Mouse (Mus musculus) brown adipose tissue, adult 24 weeks (tissue): ENCODE measurements around the gene Zmym3. TPM values are rescaled to one million over a fixed set of nuclear protein-coding genes. Genes with fewer than 3 reads are reported as not detected.
"Not testable (repeated sequence)": the region's sequence is repeated elsewhere in the genome, so short reads cannot be mapped to it uniquely, and the experiment has no call there.

Experiments used
- H3K27ac ChIP-seq: fragments of 200-500 bp; replicated peaks from 2 replicates; pipeline ENCODE4 v1.5.1; 2012; ENCODE audit warnings: low read depth, mild to moderate bottlenecking, low read length
- H3K4me1 ChIP-seq: fragments of 200-500 bp; 2 replicates; pipeline ENCODE4 v1.6.1; 2012; ENCODE audit warnings: low read length, mixed read lengths; ENCODE audit not compliant: control insufficient read depth, insufficient read depth, insufficient read length
- H3K4me3 ChIP-seq: fragments of 200-500 bp; 2 replicates; pipeline ENCODE4 v1.5.1; 2012; ENCODE audit warnings: low read depth, mild to moderate bottlenecking, low read length, moderate library complexity; ENCODE audit not compliant: insufficient read depth
- polyA plus RNA-seq: library from polyadenylated mRNA; stranded (reverse); fragments of >200 nt; gene quantifications from 2 replicates; pipeline ENCODE4 v1.2.4, GENCODE M21; 2012; ENCODE audit not compliant: missing spikeins, insufficient read depth, insufficient read length

Zmym3 gene
- polyA plus RNA-seq, 1 experiment = 10.2 TPM

- no peak overlapping the region for H3K4me3 ChIP-seq
- H3K4me1 ChIP-seq = no peaks in the 10 kb centered on the region; the same call in 1 of the 2 replicates
- no peak overlapping the region for H3K27ac ChIP-seq
Observed at GRCm38 (mm10) chrX:101386222-101386621, 34.4 kb downstream of the Zmym3 start.

DNA sequence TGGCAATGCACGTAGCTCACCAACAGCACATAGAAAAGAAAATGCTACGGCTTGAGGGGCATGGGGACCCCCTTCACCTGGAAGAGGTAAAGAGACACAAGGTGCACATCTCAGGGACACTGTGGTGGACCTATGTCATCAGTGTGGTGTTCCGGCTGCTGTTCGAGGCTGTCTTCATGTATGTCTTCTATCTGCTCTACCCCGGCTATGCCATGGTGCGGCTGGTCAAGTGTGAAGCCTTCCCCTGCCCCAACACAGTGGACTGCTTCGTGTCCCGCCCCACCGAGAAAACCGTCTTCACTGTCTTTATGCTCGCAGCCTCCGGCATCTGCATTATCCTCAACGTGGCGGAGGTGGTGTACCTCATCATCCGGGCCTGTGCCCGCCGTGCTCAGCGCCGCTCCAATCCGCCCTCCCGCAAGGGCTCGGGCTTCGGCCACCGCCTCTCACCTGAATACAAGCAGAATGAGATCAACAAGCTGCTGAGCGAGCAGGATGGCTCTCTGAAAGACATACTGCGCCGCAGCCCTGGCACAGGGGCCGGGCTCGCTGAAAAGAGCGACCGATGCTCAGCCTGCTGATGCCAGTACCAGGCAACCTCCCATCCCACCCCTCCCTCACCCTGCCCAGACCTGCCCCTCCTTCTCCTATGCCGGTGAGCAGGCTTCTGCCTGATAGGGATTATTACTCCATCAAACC lies 36.1 kb downstream of the Zmym3 start:
- Histone ChIP-seq H3K27ac (no peak overlapping the region), H3K4me3 (no peak overlapping the region), H3K4me1 (no peaks in the 10 kb centered on the region; the same call in 1 of the 2 replicates)

DNA sequence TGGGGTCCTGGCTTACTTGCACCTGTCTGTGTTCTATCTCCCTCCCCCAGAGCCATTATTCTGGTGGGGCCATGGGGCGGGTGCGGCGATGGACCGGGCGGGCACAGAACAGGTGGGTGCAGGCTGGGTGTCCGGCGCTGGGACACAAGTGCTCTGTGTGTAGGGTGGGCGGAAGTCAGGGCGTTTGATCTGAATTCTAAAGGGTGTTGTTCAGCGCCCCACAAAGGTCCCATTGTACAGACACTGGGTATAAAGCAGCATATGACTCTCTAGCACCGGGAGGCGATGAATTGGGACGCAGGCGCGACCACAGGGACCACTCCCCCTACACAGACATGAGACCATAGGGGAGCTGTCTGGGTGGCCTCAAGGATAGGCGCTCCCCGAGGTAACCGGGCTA lies 37.2 kb downstream of the Zmym3 start:
- Histone ChIP-seq H3K4me1 (no peaks in the 10 kb centered on the region; the same call in 1 of the 2 replicates), H3K4me3 (no peak overlapping the region), H3K27ac (no peak overlapping the region)

DNA sequence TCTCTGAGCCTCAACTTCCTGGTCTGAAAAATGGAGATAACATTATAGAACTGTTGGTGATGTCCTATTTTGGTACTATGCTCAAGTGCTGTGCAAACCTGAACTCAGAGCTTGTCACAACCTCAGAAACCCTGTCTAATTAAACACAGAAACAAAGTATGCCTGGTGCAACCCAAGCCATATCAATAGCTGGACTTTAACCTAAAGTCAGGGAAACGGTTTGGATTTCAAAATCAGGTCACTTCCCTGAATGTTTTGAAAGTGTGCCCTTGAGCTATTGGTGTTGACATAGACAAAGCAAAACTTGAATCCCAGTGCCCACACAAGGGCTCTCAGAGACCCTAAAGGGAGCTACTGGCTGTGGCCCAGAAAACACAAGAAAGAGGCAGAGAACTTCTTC lies 40.9 kb downstream of the Zmym3 start:
- Histone ChIP-seq H3K4me1 (no peaks in the 10 kb centered on the region; the same call in 1 of the 2 replicates), H3K4me3 (no peak overlapping the region), H3K27ac (no peak overlapping the region)

DNA sequence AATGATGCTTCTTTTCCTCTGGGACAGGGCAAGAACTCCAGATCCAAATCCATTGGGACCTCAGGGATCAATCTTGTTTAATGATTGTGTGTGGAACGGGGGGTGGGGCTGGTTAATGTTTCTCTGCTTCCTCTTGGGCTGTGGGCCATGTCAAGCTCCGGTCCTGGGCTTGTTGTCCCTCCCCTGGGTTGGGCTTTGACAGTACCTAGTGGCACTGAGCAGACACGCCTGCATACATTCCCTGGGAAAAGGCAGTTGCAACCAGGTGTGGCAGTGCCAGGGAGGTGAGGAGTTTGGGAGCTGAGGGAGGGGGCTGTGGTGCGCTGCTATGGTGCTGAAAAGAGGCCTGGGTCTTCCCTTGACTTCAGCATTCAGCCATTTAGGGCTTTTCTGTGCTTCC lies 43.6 kb downstream of the Zmym3 start:
- H3K4me1 ChIP-seq = no peaks in the 10 kb centered on the region
- no peak overlapping the region for H3K4me3 ChIP-seq
- H3K27ac ChIP-seq = no peak overlapping the region

DNA sequence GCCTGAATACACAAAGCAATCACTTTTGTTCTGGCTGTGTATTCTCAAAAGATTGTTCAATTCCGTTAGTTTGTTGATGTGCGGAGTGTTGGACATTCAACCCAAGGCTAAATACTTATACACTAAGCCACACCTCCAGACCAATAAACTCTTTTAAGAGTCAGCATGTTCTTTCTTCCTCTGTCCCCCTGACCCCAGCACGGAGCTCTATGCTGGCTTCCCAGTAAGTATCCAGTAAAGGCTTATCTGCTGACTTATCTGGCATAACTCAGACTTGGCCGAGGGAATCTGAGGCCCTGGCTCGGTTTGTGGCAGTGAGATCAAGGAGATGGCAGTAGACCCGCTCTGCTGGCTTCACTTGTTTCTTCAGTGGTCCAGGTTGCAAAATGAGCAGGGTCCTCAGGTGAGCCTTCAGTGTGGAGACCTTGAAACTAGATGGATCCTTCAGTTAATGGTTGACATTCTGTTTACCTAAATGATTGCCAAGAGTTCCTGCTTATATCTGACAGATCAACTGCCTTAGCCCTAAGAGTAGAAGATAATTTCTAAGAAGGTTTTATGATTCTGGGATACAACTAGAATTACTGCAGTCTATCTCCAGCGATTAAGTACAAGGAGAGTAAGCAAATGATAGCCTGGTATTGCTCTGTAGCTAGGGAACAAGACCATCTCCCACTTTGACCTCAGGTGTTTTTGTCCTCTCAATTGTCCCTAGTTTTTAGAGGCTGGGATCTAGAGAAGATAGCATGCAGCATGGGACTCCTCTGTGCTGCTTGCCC lies 44.3 kb downstream of the Zmym3 start, which contains the start of gene Gjb1:
Gene Gjb1, plus strand, starts transcription at position 189 of the 779 bp plus-strand sequence.
- Histone ChIP-seq H3K27ac (no peak within 1 kb of the TSS), H3K4me3 (no peak within 1 kb of the TSS), H3K4me1 (no peaks in the 10 kb centered on the region)

GRCm38 (mm10) chrX:101372946-101373345 lies 47.7 kb downstream of the Zmym3 start:
- no peak overlapping the region for H3K4me3 ChIP-seq
- H3K27ac ChIP-seq = no peak overlapping the region
- H3K4me1 ChIP-seq = no peaks in the 10 kb centered on the region

DNA sequence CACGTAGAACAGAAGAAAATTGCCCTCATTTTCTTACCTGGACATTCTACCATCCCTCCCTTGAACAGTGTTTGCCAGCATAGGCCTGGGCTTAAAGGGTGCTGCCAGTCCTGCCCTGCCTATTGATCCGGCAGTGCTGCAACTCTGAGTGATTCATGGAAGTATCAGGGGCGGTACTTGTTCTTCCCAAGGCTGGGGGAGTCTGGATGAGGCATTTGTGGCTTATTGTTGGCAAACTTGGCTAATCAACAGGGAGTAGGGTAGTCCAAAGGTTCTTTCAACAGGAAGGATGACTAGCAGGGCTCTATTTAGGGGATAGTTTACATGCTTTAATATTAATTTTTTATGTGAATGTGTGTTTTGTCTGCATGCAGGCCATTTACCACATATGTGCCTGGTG lies 50.1 kb downstream of the Zmym3 start:
- H3K4me1 ChIP-seq = no peaks in the 10 kb centered on the region
- no peak overlapping the region for H3K4me3 ChIP-seq
- H3K27ac ChIP-seq = no peak overlapping the region

- no peaks in the 10 kb centered on the region for H3K4me1 ChIP-seq
- no peak overlapping the region for H3K27ac ChIP-seq
- no peak overlapping the region for H3K4me3 ChIP-seq
Observed at GRCm38 (mm10) chrX:101369001-101369400, 51.6 kb downstream of the Zmym3 start.

GRCm38 (mm10) chrX:101358902-101359301 lies 61.7 kb downstream of the Zmym3 start:
- H3K4me3 ChIP-seq, H3K4me1 ChIP-seq: not testable (repeated sequence)

More at GRCm38 (mm10) chrX:101358902-101359301, 61.7 kb downstream of the Zmym3 start:
- H3K27ac ChIP-seq = not testable (repeated sequence)

Other genes starting within 250 kb of the Zmym3 start
- 22.9 and 36.5 TPM in 2 replicates for gene Snx12, start 198.3 kb downstream of the Zmym3 start, polyA plus RNA-seq
- gene Foxo4, start 166.3 kb downstream of the Zmym3 start, polyA plus RNA-seq = 33.3 and 38.7 TPM in 2 replicates
- gene Gm614, start 156.9 kb downstream of the Zmym3 start, polyA plus RNA-seq = not detected in 2 replicates
- gene Il2rg, start 152.6 kb downstream of the Zmym3 start, polyA plus RNA-seq = 2.9 and 5.0 TPM in 2 replicates
- not detected in 2 replicates for gene Gm20489, start 151.8 kb downstream of the Zmym3 start, polyA plus RNA-seq
- gene Med12, start 146.8 kb downstream of the Zmym3 start, polyA plus RNA-seq = 21.8 and 30.0 TPM in 2 replicates
- not detected in 2 replicates for gene Nlgn3, start 121.7 kb downstream of the Zmym3 start, polyA plus RNA-seq
- 0.87 TPM in 1 of 2 replicates, not detected in the other for gene Gjb1, start 44.5 kb downstream of the Zmym3 start, polyA plus RNA-seq
- gene Nono, start 8.5 kb upstream of the Zmym3 start, polyA plus RNA-seq = 67.0 and 71.0 TPM in 2 replicates
- 5.5 and 6.1 TPM in 2 replicates for gene Itgb1bp2, start 28.2 kb upstream of the Zmym3 start, polyA plus RNA-seq
- gene Taf1, start 111.9 kb upstream of the Zmym3 start, polyA plus RNA-seq = 10.3 and 15.2 TPM in 2 replicates
- 41.8 and 49.2 TPM in 2 replicates for gene Ogt, start 219.2 kb upstream of the Zmym3 start, polyA plus RNA-seq